Mouse (Mus musculus) cerebellum, adult (tissue): ENCODE results near the gene Ccdc88c.
A peak's percentile ranks its signal among the peaks of the same experiment; 100 is the strongest.

Experiments used
- ATAC-seq: cut with Nextera tagmentation; 2 replicates; pipeline ENCODE4 v1.9.2; 2017; ENCODE audit warnings: mild to moderate bottlenecking, moderate library complexity, mixed read lengths; ENCODE audit not compliant: insufficient number of reproducible peaks, low FRiP score, low TSS enrichment

Gene Ccdc88c

DNA sequence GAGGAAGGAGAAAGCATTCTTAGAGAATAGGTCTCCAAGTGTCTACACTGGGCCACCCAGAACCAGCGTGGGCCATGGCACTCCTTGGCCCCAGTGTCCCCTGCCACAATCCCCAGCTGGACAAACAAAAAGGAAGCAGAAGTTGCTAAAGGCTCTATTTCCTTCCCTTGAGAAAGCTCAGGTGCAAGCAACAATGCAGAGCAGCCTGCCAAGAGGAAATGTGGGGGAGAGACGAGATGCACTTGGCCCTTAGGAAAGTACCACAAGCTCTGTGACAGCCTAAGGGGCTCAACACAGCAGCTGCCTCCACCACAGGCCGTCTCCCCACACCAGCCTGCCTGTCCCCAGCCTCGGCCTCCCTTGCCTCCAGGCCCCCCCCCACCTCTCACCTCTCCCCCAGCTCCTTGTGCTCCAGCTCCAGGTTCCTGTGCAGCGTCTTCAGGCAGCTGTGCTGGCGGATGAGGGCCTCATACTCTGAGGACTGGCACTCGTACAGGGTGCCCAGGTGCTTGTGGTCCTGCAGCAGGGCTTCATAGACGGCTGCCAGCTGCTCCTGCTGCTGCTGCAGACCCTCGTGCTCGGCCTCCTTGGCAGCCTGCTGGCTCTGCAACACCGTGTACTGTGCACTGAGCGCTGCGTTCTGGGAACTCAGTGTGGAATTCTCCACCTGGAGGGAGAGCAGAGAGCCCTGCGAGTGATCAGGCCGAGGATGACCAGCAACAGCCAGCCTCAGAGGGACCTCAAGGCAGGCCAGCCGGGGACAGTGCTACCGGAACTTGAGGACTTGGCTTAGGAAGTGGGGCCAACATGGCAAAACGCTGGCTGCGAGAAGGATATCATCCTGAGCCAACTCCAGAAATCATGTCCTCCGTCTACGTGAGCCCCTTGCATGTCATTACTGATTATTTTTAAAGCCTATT, 91.2 kb downstream of the Ccdc88c start:
- ATAC-seq, result no peak

DNA sequence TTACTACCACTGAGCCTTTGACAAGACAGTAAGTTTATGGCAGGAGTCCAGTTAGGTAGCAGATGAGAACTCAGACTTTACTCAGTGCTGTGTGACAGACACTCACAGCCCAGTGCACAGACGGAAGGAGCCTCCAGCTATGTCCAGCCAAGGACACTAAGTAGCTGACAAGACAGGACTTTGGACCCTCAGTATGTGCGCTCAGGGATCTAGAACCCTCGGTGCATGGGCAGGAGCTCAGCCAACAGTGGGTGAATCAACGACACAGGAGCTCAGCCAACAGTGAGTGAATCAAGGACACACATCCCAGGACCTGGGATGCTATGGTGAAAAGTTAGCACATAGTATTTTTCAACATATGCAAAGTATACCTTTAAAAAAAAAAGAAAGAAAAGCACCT, 92.1 kb downstream of the Ccdc88c start:
- ATAC-seq, result 0 out of 2 replicates have a peak, but pooled peaks have one; percentile 42

DNA sequence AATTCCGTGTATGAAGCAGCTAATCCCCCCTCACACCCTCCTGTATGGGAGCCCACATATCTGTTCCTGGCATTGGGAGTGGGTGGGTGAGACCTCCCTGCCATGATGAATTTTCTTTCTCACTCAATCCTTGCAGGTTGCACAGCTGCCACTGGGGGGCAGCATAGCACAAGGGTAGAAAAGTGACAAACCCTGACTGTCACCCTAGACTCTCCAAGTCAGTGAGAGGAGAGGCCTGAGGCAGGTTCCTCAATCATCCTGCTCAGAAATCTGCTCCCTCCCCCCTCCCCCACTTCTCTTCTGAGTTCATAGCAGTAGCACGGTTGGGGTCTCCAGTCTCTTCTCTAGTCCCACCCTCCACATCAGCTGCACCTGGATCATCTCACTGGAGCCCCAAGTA, 92.7 kb downstream of the Ccdc88c start:
- peak; percentile 37 for ATAC-seq

DNA sequence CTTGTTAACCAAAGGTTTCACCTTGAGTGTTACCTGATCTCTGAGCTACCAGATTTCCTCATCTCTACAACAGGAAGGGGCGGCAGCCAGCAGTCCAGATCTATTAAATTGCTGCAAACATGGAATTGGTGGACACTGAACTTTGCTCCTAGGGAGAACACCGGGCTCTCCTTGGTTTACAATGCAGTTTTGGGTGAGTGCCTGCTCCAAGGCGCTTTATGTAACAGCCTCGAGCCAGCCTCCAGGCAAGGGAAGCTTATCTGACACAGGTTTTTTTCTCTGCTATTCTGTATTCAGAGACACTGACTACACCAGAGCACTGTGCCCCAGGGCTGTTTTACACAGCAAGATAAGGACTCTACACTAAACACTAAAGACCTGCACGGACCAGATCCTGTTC, 94.1 kb downstream of the Ccdc88c start:
- ATAC-seq, result no peak

DNA sequence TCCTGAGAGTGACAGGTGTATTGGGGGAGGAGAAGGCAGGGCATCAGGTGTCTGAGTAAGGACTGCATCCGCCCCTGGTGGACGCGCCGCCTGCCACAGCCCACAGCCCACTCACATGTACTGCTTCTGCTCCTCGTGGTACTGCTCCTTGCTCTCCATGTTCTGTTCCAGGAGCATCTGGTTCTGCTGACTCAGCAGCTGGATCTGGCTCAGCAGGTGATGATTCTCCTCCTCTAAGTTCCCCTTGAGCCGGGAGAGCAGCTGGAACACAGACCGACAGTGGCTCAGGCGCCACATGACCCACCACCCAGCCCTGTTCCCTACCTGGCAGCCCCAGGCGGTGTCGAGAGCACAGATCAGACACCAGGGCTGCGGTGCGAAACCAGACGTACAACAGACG, 97.2 kb downstream of the Ccdc88c start:
- ATAC-seq, result no peak

DNA sequence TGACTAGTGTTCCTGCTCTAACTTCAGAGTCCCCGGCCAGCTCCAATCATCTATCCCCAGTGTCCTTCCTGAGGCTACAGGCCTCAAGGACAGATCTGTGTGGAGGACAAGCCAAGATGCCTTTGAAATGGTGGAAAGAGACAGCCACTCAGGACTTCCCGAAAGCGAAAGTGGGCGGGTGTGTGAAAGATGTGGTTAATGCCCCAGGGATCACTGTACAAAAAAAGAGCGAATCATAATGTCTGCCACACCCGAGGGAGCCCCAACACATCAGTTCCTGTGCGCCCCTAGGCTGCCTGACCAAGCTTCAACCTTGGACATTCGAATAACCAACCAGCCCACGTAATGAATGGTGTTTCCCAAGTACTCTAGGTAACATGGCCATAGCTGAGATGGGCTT, 100.6 kb downstream of the Ccdc88c start:
- no peak for ATAC-seq

DNA sequence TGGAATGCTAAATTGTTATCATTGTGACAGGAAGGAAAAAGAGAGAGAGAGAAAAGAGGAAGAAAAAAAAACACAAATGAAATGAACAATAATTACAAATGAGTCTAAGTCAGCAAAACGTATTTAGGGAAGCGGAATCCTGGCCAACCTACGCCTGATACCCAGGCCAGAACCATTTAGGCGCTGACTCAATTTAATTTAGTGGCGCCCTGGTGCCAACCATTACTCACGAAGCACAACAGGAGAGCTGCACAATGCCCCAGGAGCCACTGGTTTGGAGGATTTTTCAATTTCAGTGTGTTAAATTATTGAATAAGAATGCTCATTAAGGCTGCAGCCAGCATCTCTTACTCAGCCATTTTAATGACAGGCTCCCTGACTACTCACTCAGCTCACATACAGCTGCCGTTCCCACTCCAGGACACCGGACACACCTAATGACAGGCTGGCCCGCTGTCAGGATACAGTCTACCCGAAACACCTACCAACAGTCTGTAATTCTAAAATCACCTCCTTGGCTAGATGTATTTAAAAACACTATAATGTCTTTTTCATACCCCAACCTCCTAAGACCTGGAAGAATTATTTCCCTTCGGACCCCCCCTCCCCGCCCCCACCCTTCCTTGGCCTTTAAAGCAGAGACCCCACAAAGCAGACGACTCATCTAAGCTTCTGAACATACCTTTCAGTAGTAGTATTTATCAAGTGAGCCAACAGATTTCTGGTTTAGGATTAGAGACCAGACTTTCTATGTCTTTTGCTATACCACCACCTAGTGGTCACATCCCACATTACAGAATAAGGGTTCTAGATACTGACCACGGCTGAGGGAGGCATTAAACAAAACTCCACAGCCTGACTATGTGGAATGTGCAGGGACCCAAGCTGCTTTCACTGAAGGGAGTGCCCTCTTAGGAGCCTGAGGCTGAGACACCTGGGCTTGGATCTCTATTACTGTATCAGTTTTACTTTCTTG, 102.9 kb downstream of the Ccdc88c start:
- ATAC-seq, result peak; percentile 75

DNA sequence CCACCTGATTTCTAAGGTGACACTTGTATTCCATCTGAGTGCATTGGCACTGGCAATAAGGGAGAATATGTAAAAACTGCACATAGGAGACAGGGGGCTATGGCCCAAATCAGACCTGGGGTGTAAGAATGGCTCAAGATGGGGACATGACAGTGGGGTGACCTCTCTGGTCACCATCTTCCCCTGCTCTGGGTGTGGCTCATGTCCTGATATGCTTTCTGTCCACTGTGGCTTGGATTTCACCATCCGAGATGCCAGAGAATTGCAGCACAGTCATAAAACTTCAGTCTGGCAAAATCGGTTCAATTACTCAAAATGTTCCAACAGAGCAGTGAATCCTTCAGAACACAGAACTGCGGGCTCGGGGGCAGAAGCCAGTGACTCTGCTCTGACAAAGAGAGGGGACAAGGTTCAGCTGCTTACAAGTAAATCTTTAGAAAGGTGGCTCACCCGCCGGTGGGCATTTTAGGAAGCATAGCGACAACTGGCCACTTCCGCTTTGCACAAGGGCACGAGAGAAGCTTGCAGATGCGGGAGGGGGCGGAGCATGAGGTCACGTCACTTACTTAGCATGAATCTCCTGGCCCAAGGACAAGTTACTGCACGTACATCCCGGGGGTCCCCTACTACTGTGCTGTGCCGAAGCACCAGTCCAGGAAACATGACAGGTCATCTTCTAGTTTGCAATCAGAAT, 104.1 kb downstream of the Ccdc88c start:
- ATAC-seq, result no peak

DNA sequence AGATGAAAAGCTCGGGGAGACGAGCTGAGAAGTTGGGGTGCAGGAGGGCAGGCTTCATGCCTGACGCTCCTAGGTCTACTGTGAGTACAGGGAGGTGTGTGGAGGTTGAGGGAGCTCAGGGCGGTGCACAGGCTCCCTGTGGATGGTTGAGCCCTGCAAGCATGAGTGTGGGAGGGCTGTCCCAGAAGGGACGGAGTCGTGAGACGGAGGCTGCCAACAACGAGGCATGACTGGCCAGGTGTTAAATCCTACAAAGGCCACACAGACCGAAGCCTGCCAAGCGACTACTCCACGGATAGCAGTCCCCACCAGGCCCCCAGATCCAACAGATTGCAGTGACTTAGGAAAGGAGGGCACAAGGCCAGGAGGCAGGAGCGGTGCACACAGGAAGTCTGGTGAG, 118.1 kb downstream of the Ccdc88c start:
- peak; percentile 53 for ATAC-seq

DNA sequence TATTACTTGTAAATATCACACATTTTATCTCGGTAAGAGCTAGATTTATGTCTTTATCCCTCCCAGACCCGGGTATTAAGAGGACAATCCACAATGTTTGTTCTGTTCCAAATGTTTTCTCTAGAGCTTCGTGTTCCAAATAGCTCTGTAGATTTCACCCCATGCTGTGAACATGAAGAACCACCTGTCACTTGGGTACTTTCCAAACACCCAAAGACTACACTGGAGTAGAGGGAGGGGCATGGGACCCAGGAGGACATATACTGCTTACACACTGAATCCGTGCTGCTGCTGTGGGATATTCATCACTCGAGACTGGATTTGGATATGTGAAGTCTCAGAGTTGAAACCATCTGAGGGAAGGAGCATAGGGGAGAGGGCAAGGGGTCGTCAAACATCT, 119.1 kb downstream of the Ccdc88c start:
- no peak for ATAC-seq

DNA sequence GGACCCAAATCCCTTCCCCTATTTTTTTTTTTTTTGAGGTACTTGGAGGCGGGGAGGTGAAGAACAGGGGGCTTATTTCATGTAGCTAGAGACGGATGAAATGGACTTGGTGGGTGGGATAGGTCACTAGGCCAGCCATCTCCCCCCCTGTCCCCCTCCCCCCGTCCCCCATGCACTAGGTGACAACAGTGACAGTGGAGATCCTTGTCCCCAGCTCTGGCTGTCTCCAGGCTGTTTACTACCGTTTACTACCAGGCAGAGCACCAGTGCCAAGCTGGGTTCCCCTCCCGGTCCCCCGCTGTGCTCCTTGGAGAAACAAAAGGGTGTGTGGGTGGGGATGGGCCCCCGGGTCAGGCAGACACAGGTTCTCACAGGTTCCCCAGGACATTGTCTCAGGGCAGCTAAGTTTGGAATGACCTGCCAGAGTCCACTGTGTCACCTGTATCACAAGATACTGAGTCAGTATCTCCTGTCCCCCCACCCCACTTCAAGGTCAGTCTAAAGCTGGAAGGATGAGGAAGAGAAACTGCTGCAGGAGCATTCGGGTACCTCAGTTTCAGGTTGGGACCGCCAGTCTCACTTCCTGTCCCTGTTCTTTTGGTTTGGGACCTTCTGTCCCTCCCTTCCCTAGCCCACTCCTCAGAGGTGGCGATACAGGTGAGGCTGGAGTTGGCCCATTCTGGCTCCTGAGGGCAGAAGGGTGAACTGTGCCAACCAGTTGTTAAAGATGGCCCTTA, 120.4 kb downstream of the Ccdc88c start:
- ATAC-seq, result no peak

DNA sequence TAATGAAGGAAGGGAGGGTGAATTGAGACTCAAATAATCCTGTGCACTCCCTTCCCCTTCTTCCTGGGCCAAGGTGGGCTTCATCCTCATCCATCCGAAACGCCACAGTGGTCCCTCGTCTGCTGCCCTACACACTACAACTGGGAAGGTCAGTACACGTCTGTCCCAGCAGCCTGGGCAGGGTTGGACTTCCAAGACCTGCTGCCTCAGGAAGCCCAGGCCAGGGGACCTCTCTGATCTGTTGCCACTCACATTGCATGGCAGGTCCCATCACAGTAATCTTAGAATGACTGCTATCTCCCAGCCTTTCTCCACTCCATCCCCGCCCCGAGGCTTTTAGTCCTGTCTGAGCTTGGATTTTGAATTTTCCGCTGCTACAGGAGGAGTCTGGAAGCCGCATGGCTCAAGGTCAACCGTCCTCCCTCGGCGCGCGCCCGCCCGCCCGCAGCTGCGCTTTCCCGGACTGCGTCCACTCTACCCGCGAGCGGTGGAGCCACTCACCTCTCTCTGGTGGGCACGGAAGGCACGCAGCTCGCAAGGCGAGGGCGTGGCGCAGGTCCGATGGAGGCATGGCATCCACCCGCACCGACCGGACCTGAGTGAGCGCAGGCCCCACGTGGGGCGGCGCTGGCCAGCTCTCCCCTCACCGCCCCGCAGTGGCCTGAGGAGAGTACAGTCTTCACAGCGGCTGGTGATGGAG, 121.1 kb downstream of the Ccdc88c start, which contains the start of gene Gpr68:
Gene Gpr68, minus strand, starts transcription at position 601 of the 700 bp plus-strand sequence.
- peak; percentile 65 for ATAC-seq

DNA sequence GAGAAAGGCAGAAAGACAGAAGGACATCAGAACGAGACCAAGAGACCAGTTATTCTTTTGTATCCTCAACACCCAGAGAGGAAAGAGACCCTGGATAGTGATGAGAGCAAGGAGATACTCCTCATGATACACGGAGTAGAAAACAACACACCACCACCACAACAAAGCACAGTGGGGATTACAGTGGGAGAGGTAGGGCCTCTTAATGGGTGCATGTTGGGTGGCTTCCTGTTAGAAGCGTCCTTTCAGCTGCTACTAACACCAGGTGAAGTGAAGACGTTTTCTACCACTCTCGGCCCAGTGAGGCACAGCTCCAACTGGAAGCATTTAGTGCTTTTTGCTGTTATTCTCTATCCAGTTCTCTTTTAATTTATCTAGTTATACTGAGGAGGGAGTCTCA, 122.0 kb downstream of the Ccdc88c start:
- no peak for ATAC-seq

DNA sequence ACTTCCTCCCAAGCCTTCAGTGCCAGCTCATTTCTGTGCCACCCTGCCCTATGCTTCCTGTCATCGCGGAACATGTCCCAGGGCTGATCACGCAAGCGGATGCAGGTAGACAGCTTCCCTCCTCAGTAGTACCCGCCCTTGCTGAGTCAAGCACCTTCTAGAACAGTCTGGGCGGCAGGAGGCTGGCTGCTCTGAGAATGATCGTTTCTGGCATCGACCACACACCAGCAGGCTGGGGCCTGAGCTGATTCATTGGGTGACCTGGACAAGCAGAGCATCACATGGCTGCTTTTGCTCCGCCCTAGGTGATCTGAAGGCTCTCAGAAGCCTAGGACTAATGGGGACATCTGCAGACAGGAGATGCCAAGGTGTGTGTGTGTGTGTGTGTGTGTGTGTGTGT, 125.1 kb downstream of the Ccdc88c start:
- no peak for ATAC-seq

DNA sequence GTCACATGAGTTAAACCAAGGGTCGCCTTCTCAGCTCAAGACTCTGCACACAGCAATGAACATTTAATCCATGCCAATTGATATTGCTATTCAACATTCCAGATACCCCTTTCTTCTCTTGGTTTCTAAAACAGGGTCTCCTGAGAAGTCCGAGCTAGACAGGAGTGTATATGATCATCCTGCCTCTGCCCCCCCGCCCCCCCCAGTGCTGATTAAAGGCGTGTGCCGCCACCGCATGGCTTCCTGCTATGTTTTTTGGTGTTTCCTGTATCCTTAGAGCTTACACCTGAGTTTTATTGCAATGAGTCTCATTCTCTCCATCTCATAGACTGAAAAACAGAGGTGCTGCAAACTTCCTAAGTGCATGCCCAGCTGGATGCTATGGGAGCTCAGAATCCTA, 127.5 kb downstream of the Ccdc88c start:
- ATAC-seq, result no peak

DNA sequence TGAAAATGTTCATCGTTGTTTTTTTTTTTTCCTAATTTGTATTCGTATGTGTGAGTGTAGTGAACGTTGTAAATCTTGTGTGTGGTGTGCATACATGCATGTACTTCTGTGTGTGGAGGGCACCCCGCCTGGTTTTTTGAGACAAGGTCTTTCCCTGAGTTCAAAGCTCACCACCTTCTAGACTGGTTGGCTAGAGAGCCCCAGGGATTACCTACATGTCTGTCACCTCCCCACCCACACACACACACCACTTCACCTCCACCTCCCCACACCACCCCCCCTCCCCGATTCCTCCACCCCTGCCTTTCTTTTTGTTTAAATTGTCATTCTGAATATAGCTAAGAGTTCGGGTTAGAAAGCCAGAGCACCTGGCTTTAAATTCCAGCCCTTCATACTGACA, 128.0 kb downstream of the Ccdc88c start:
- no peak for ATAC-seq

DNA sequence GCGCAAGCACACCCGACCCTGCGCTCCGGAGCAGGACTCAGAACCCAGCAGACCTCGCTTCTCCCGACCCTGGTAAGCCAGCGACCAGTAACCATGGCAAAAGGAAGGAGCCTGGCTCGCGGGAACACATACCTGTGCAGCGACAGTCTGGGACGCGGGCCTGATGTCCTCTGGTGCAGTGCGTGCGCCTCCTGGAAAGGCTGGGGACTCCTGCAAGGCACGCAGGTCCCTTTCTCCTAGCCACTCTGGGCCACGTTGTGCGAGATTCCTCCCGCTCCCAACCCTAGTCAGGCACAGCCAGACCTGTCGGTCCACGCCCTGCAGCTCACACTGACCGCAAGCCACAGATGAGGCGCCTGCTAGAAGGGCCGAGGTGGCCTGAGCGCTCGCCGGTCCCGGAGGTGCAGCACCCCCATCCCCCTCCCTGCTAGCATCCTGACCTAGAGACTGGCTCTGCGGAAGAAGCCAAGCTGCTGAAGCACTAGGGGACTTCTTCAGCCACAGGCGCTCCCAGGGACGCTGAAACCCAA, 129.7 kb downstream of the Ccdc88c start:
- peak; percentile 74 for ATAC-seq

DNA sequence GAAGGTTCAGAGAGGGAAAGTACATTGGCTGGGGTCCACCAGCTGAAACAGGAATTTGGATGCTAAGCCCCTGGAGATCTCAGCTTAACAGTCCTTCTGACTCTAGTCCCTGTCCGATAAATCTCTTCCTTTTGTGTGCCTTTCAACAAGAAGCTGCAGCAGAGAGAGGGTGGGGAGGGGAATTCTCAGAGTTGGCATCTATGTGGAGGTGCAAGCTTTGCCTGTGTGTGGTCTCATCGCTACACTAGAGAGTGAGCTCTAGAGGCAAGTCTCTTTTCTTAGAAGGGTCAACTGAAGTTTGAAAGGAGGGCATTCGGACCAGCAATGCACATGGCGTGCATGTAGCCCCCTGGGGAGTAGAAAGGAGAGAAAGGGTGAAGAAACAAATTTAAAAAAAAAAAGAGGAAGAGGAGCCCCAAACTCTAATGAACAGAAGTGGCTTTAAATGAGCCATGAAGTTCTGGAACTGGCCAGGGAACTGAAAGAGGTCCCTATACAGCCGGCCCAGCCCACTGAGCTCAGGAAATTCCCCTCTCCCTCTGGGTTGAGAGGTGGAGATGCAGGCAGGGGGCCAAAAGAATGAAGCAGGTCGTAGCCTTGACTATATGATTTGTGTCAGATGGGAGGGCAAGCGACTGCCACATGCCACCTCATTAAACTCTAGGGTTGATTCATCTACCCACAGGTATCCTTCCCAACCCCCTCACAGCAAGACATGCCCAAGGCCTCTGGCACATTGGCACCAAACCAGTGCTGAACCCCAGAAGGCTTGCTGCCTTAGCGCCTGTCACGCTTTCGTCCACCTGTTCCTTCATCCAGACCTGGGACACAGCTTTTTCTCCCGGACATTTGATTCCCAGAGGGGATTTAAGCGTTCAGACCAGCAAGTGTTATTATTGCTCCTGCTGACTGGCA, 130.9 kb downstream of the Ccdc88c start:
- ATAC-seq, result peak; percentile 72
